Mouse (Mus musculus) kidney, postnatal 25 days (tissue): ENCODE data around the gene Hnrnpl.

Experiments used
- DNase-seq, 2 experiments: peaks; one replicate each; pipeline ENCODE4 v3.0.0; 2021; ENCODE audit warnings: mixed read lengths in 2 of 2

Hnrnpl gene

GRCm38 (mm10) chr7:28790066-28790806, 18.1 kb upstream of the Hnrnpl start:
- peak; percentile 46 to 72 for DNase-seq

- DNase-seq, result no peak
Measured at GRCm38 (mm10) chr7:28791706-28792105, 16.6 kb upstream of the Hnrnpl start.

GRCm38 (mm10) chr7:28792391-28793185, 15.8 kb upstream of the Hnrnpl start:
- no peak for DNase-seq

- DNase-seq, result peak; percentile 62
Measured at GRCm38 (mm10) chr7:28793834-28794233, 14.5 kb upstream of the Hnrnpl start.

GRCm38 (mm10) chr7:28794496-28794895, 13.8 kb upstream of the Hnrnpl start:
- no peak for DNase-seq

GRCm38 (mm10) chr7:28795832-28796231, 12.5 kb upstream of the Hnrnpl start:
- DNase-seq, result no peak

GRCm38 (mm10) chr7:28796562-28796975, 11.8 kb upstream of the Hnrnpl start:
- DNase-seq, result peak; percentile 89 to 91

- DNase-seq, result no peak
Measured at GRCm38 (mm10) chr7:28799994-28800393, 8.3 kb upstream of the Hnrnpl start.

- DNase-seq, result no peak
Measured at GRCm38 (mm10) chr7:28801451-28801850, 6.9 kb upstream of the Hnrnpl start.

GRCm38 (mm10) chr7:28801901-28802670, 6.3 kb upstream of the Hnrnpl start:
- peak; percentile 73 to 87 for DNase-seq

- peak; percentile 86 to 92 for DNase-seq
Measured at GRCm38 (mm10) chr7:28802846-28803588, 5.3 kb upstream of the Hnrnpl start.

- DNase-seq, result no peak
Measured at GRCm38 (mm10) chr7:28803756-28804155, 4.6 kb upstream of the Hnrnpl start.

GRCm38 (mm10) chr7:28806869-28807268, 1.5 kb upstream of the Hnrnpl start:
- no peak for DNase-seq

- DNase-seq, result no peak
Measured at GRCm38 (mm10) chr7:28807641-28808220, 610 bp upstream of the Hnrnpl start.

- DNase-seq, result peak; percentile 97
Measured at GRCm38 (mm10) chr7:28808957-28809393, 634 bp downstream of the Hnrnpl start.

GRCm38 (mm10) chr7:28809401-28810089, 1.2 kb downstream of the Hnrnpl start:
- peak; percentile 64 to 84 for DNase-seq

- DNase-seq, result peak; percentile 99
Measured at GRCm38 (mm10) chr7:28810107-28811066, 2.0 kb downstream of the Hnrnpl start.

GRCm38 (mm10) chr7:28811228-28811627, 2.9 kb downstream of the Hnrnpl start:
- DNase-seq, result peak; percentile 93 to 96

- no peak for DNase-seq
Measured at GRCm38 (mm10) chr7:28811640-28812275, 3.4 kb downstream of the Hnrnpl start.

- DNase-seq, result no peak
Measured at GRCm38 (mm10) chr7:28812436-28812835, 4.1 kb downstream of the Hnrnpl start.
